Mouse (Mus musculus): ENCODE measurements at regions not wholly inside any gene's neighbourhood (a gene's known extent, or its start where the extent isn't known, plus 50 kb on each side); places are given as distances from the start of the nearest gene placed in this dataset.

DNA sequence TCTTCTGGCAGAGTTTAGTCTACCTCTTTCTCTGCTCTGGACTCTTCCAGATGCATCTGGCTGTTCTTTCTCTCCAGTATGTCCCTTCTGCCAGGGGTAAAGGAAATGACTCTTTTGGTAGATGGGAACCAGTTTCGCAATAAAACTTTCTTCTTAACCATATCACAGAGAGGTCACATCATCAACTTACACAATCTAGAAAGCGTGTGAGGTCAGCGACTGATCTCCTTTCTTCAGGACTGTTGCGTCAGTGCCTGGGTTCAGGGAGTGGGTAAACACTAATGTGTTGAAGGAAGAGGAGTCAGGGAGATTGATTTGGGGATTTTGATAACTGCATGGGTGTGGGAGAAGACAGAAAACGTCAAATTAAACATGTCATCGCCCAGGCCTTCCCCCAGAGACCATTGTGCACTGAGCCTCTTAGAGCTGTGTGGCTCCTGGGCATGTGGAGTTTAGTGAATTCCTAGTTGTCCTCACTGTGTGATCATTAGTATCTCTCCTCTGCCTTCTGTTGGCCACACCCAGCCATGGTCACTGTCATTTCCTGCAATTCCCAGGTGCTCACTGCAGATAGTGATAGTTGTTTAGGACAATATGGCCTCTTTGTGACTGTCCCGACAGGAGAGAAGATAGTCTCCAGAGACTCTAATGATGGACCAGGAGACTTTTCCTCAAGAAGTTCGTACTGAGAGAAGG lies 122.2 kb upstream of the Arntl start:
- TF ChIP-seq POLR2A (IDR thresholded peaks at IDR 0.05; ENCODE audit: insufficient read depth, low read depth, low read length) (no peak), CTCF (IDR thresholded peaks at IDR 0.05; ENCODE audit: insufficient read depth, low read depth, low read length) (no peak)

Data from olfactory bulb, adult 2 months (tissue).